Mouse (Mus musculus) gastrocnemius, adult 2 months (tissue): ENCODE data around the gene Cactin. TPM values are rescaled to one million over a fixed set of nuclear protein-coding genes. Genes with fewer than 3 reads are reported as not detected.

ENCODE experiments used
- DNase-seq: peaks from one replicate; pipeline ENCODE4 v3.0.0; 2022
- H3K27ac ChIP-seq: fragments of 200-600 bp; 2 replicates; pipeline ENCODE4 v1.8.1; 2022; ENCODE audit warnings: mild to moderate bottlenecking
- H3K4me3 ChIP-seq: fragments of 200-600 bp; 2 replicates; pipeline ENCODE4 v1.8.1; 2022; ENCODE audit warnings: mild to moderate bottlenecking, moderate library complexity
- CTCF ChIP-seq: fragments of 200-600 bp; IDR thresholded peaks from 2 replicates; pipeline ENCODE4 v1.8.1; 2022; ENCODE audit warnings: antibody characterized with exemption, mild to moderate bottlenecking, moderate library complexity
- intact Hi-C: fragments of 180-260 bp; cut with DNase I; formaldehyde crosslinking; loops from one replicate; pipeline ENCODE4 v1.15.1; 2025
- long read RNA-seq, 2 experiments: library from polyadenylated mRNA; stranded (forward); transcript quantifications; one replicate each; pipeline ENCODE4 v2.0.0; 2021
- total RNA-seq, 2 experiments: library from RNA; stranded (reverse); gene quantifications; 2 replicates each; pipeline ENCODE4 v1.2.3; 2021

Gene Cactin
- 10 to 100 TPM in 1 of 2 experiments, 1 to 10 TPM in 1; 8.5 to 11.5 TPM for total RNA-seq
- long read RNA-seq, experiment 1, transcript Cactin-201 (9 exons, 2,715 nt): major isoform, 14 of 18 reads
- long read RNA-seq, experiment 1, partial matches to known transcripts: 3 of 18 reads
- long read RNA-seq, experiment 1, other reads (novel, unspliced or antisense): 1 of 18 reads
- long read RNA-seq, experiment 2, transcript Cactin-201 (9 exons, 2,715 nt): major isoform, 14 of 16 reads
- long read RNA-seq, experiment 2, partial matches to known transcripts: 2 of 16 reads
- long read RNA-seq, experiment 2, other reads (novel, unspliced or antisense): 0 of 16 reads

DNA sequence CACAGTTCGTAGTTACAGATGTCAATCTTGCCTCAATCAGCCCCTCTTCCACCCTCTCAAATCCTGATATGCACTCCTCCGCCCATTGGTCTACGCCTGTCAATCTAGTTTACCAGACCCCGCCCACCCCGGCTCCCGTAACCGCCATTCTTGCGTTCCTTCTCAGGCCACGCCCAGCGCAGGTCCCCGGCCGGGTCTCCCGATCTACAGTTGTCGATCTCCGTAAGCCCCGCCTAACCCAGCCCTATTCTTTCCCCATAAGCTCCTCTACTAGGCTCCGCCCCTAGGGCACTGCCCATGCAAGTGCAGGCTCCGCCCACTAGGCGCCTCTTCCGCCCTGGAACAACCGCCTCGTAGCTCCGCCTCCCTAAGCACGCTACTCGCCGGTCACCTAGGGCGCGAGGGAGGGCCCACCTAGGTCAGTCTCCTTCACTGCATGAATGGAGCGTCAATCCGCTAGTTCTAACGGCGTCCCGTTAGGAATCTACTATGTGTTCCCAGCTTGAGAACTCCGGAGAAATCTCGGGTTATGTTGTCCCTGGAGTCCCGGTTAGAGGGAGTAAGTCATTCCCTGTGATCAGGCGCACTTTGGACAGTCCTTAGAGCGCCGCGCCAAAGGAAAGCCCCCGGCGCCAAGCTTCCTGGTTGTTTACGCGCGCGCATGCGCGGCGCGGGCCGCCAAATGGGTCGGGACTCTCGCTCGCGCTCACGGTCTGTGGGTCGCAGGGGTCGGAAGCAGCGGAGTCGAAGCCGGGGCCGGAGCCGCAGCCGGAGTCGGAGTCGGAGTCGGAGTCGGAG, at the start of gene Cactin:
TSS of gene Cactin (plus strand) at position 554 of the 798 bp plus-strand sequence.
- H3K27ac ChIP-seq: peak within 1 kb of the TSS; percentile 98
- TF ChIP-seq CTCF: peak; percentile 16; the same call in 1 of the 2 replicates
- DNase-seq: peak; percentile 100
- H3K4me3 ChIP-seq: peak within 1 kb of the TSS; percentile 98
- intact Hi-C loops: no loop called here

DNA sequence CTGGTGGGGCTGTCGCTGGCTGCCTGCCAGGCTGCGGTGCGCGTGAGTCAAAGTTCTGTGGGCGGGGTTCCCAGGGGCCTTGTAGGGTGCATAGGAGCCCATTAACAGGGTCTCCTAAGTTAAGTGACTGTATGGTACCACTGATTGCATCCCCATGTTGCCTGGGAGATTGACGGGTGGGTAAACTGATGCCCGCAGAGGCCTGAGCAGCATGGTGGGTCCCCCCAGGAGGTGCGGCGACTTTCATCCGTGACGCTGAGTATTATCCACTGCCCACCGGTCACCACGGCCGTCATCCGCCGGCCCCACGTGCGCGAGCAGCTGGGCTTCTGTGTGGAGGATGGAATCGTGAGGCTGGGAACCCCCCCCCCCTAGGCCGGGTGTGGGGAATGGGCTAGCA, 48.5 kb upstream of the Cactin start:
- no peak for TF ChIP-seq CTCF
- intact Hi-C loops: no loop called here
- DNase-seq: no peak
- H3K4me3 ChIP-seq: no peak overlapping the region
- H3K27ac ChIP-seq: no peak overlapping the region

DNA sequence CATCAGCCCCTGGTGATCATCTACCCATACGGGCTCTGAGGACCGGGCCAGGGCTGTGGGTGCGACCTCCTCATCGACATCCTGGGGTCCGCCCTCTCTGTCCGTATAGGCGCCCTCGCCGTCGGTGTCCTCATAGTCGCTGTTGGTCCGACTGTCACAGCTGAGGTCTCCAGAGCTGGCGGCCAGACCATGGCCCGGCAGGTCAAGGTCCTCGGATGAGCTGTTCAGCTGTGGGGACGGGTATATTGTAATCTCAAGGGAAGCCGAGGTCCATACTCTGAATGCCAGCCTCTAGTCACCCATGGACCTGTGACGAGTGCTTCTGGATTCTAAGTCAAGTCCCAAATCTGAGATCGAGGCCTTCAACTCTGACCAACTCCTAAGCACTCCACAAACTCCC, 47.1 kb upstream of the Cactin start:
- no peak for DNase-seq
- H3K27ac ChIP-seq: no peak overlapping the region
- no peak for TF ChIP-seq CTCF
- intact Hi-C loops: no loop called here
- no peak overlapping the region for H3K4me3 ChIP-seq

- Histone ChIP-seq H3K27ac (no peak overlapping the region), H3K4me3 (no peak overlapping the region)
- no peak for DNase-seq
- intact Hi-C loops: no loop called here
- no peak for TF ChIP-seq CTCF
Observed at GRCm38 (mm10) chr10:81277676-81278075, 43.2 kb upstream of the Cactin start.

DNA sequence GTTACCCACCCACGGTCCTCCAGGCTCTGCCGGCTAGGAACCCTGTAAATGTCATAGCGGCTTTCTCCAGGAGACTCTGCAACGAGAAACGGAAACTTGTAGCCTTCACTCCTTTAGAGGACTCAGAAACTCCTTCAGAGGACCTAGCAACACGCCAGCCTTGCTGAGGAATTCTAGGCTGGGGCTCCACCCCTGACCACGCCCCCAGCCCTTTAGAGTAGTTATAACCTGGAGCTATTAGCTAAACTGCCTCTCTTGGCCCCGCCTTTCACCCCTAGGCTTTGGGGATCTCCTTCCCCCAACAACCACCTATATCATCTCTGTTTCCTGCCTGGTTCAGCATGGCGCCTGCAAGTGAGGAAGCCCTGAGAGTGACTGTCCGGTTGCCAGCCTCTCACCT, 41.4 kb upstream of the Cactin start:
- TF ChIP-seq CTCF: no peak
- intact Hi-C loops: no loop called here
- H3K4me3 ChIP-seq: no peak overlapping the region
- H3K27ac ChIP-seq: no peak overlapping the region
- DNase-seq: no peak

DNA sequence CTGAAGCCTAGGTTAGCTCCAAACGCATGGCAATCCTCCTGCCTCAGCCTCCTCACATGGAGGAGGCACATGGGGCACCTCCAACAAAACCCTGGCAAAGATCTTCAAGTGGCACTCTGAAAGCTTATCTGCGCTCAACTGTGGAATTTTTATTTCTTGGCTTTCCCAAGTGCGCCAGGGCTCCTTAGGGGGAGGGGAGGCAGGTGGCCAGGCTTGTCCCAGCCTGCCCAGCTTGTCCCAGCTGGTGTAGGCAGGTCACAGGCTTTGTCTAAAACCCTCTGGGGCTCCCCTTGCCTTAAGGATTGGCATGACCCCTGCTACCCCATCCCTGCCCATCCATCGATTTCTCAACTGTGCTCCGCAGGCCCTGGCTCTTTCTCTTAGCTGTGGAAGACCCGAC, 36.7 kb upstream of the Cactin start:
- no peak for TF ChIP-seq CTCF
- Histone ChIP-seq H3K4me3 (no peak overlapping the region), H3K27ac (no peak overlapping the region)
- no peak for DNase-seq
- intact Hi-C loops: no loop called here

GRCm38 (mm10) chr10:81284719-81285118, 36.2 kb upstream of the Cactin start:
- intact Hi-C loops: loop anchor here (5.0 kb wide), 1 partner anchor 168 kb away; no protein-coding TSS in a partner anchor
- no peak overlapping the region for H3K4me3 ChIP-seq
- H3K27ac ChIP-seq: no peak overlapping the region
- no peak for TF ChIP-seq CTCF
- no peak for DNase-seq

GRCm38 (mm10) chr10:81285694-81286450, 35.0 kb upstream of the Cactin start:
- intact Hi-C loops: loop anchor here (5.0 kb wide), 1 partner anchor 166 kb away; no protein-coding TSS in a partner anchor
- TF ChIP-seq CTCF: peak; percentile 3; the same call in 1 of the 2 replicates
- peak; percentile 94 for DNase-seq
- Histone ChIP-seq H3K27ac (no peak overlapping the region), H3K4me3 (peak overlapping the region; percentile 67)

DNA sequence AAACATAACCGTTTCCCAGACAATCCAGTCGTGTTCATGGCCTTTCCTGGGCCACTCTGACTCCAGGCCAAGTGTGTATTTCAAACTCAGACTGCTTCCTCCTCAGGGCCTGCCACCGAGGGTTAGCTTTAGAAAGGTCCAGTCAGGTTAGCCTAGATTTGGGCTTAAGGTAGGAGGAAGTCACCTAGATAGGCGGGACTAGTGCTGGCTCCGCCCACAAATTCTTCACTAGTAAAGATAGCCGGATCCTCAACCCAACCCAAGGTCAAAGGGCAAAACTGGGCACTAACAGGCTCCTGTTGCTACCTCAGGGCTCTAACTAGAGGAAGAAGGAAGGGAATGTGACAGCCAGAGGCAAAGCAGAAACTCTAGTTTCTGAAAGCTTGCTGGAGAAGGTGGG, 34.3 kb upstream of the Cactin start:
- no peak overlapping the region for H3K27ac ChIP-seq
- no peak for DNase-seq
- intact Hi-C loops: loop anchor here (5.0 kb wide), 1 partner anchor 166 kb away; no protein-coding TSS in a partner anchor

DNA sequence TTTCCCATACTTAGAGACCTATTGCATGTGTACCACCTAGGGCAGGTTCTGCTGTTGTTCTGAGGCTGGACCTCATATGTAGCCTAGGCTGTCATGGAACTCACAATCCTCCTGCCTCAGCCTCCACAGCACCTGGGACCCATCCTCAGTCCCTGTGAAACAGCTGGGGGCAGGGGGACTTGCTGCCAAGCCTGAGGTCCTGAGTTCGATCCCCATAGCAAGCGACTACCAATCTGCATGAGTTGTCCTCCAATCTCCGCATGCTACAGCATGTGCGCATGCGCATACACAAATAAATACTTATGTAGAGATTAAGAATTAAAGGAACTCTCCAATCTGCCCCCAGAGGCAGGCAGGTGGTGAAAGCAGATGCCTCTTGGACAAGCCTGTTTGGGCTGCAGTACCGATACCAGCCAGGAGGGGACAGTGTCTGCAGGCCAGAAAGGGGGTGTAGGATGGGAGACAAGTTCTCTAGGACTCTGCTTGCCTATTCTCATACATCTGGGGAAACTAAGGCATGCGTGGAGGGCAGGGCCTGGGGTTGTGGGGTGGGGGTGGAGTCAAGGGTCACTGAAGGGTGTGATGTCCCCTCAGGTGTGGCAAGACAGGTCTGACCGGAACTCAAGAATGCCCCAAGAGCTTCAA, 33.3 kb upstream of the Cactin start:
- DNase-seq: peak; percentile 71
- peak; percentile 85 for TF ChIP-seq CTCF
- intact Hi-C loops: loop anchor here (2.0 to 5.0 kb wide), 3 partner anchors 17 to 165 kb away; no protein-coding TSS in a partner anchor

More for the DNA sequence above, 34.3 kb upstream of the Cactin start:
- TF ChIP-seq CTCF: no peak
- no peak overlapping the region for H3K4me3 ChIP-seq

GRCm38 (mm10) chr10:81288601-81289000, 32.3 kb upstream of the Cactin start:
- Histone ChIP-seq H3K27ac (no peak overlapping the region), H3K4me3 (no peak overlapping the region)
- intact Hi-C loops: loop anchor here (2.0 to 5.0 kb wide), 3 partner anchors 16 to 164 kb away; no protein-coding TSS in a partner anchor
- no peak for DNase-seq
- peak; percentile 64 for TF ChIP-seq CTCF

More for the DNA sequence above, 33.3 kb upstream of the Cactin start:
- Histone ChIP-seq H3K4me3 (no peak overlapping the region), H3K27ac (no peak overlapping the region)

DNA sequence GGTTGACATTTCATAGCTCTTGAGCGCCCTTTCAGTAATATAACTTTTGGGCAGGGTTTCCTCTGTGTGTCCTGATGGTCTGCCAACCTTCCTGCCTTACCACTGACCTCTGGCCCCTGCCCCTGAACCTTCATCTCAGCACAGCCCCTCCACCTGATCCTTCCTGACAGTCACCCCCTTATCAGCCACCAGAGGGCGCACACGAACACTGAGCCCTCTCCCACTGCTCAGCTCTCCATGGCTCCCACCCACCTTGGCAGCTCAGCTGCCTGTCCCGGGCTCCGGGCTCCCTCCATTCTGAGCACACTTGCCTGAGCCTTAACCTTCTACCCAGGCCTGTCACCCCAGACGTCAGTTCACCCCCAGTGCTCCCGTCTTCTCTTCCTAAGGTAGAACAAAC, 31.6 kb upstream of the Cactin start:
- DNase-seq: peak; percentile 76
- Histone ChIP-seq H3K27ac (no peak overlapping the region), H3K4me3 (no peak overlapping the region)
- TF ChIP-seq CTCF: peak; percentile 91
- intact Hi-C loops: loop anchor here (2.0 to 5.0 kb wide), 3 partner anchors 16 to 163 kb away; no protein-coding TSS in a partner anchor
